Mouse (Mus musculus): ENCODE measurements around the gene Ces1b.

Gene Ces1b

DNA sequence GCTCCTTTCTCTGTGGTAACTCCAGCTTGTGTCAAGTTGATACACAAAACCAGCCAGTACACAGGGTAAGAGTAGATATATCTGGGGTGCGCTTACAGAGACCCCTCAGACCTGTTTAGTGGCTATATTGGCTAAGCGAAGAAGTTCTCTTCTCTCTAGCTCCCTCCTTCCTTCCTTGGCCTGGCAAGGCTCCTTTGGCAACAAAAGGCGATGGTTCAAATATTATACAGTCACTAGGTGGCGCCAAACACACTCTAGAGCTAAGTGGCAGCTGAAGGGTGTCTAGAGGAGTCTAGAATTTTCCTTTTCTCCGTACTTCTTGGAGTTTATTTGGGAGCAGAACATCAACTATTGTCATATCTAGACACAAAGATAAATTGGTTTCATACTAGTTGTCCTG, 69.5 kb downstream of the Ces1b start:
- DNase-seq (ENCODE audit: low spot score): no peak

All from urinary bladder, postnatal 25 days (tissue).